Mouse (Mus musculus) spleen, postnatal 14 days (tissue): ENCODE measurements around the gene Hck.

Experiments
- DNase-seq, 2 experiments: peaks; one replicate each; pipeline ENCODE4 v3.0.0; 2021 to 2022; ENCODE audit warnings: low spot score in 2 of 2

Gene Hck

GRCm38 (mm10) chr2:153199114-153199513 lies 90.8 kb downstream of the Hck start:
- DNase-seq: no peak
